Mouse (Mus musculus) erythroblast, adult 5-6 weeks (primary cell): ENCODE measurements around the gene Ginm1. TPM values are rescaled to one million over a fixed set of nuclear protein-coding genes. Genes with fewer than 3 reads are reported as not detected.
A peak's percentile ranks its signal among the peaks of the same experiment; 100 is the strongest.

Experiments
- ATAC-seq: replicated peaks from 2 replicates; pipeline ENCODE4 v1.8.0; 2016; ENCODE audit warnings: moderate number of reproducible peaks, mild to moderate bottlenecking, moderate TSS enrichment, inconsistent platforms; ENCODE audit not compliant: poor library complexity, low FRiP score, severe bottlenecking
- total RNA-seq, 2 experiments: library from RNA; stranded (forward) in 1 of 2; stranded (reverse) in 1 of 2; fragments of 150-400 nt in 1 of 2; fragments of 200-764, 138-1000 nt in 1 of 2; gene quantifications; 2 replicates each; pipeline versions ENCODE4 v1.2.3 to v1.2.4; 2015 to 2017; ENCODE audit warnings: low replicate concordance in 2 of 2

The Ginm1 gene
- total RNA-seq, 2 experiments from 2014 or later = 31.5 to 32.7 TPM

GRCm38 (mm10) chr10:7726501-7726812 lies 66.2 kb downstream of the Ginm1 start:
- ATAC-seq = no peak

- ATAC-seq = peak; percentile 97
Observed at GRCm38 (mm10) chr10:7725751-7726500, 66.7 kb downstream of the Ginm1 start, which contains the start of gene Katna1. Katna1 (plus strand) TSS chr10:7726000.

Other genes with a start within 250 kb of the Ginm1 start
- gene Lrp11, start 203.0 kb downstream of the Ginm1 start, total RNA-seq (2015; ENCODE audit: low replicate concordance) = 4.0 TPM in 1 of 2 replicates, not detected in the other
- not detected in 2 replicates for gene Lrp11, start 203.0 kb downstream of the Ginm1 start, total RNA-seq (2017; ENCODE audit: low replicate concordance)
- 3.6 and 23.8 TPM in 2 replicates for gene Nup43, start 125.3 kb downstream of the Ginm1 start, total RNA-seq (2015; ENCODE audit: low replicate concordance)
- gene Nup43, start 125.3 kb downstream of the Ginm1 start, total RNA-seq (2017; ENCODE audit: low replicate concordance) = 5.4 and 7.2 TPM in 2 replicates
- 22.7 and 30.5 TPM in 2 replicates for gene Pcmt1, start 111.7 kb downstream of the Ginm1 start, total RNA-seq (2015; ENCODE audit: low replicate concordance)
- gene Pcmt1, start 111.7 kb downstream of the Ginm1 start, total RNA-seq (2017; ENCODE audit: low replicate concordance) = 33.7 and 42.5 TPM in 2 replicates
- 6.9 and 8.5 TPM in 2 replicates for gene Lats1, start 111.6 kb downstream of the Ginm1 start, total RNA-seq (2015; ENCODE audit: low replicate concordance)
- gene Lats1, start 111.6 kb downstream of the Ginm1 start, total RNA-seq (2017; ENCODE audit: low replicate concordance) = 5.2 and 6.5 TPM in 2 replicates
- 39.1 and 45.5 TPM in 2 replicates for gene Katna1, start 66.8 kb downstream of the Ginm1 start, total RNA-seq (2015; ENCODE audit: low replicate concordance)
- gene Katna1, start 66.8 kb downstream of the Ginm1 start, total RNA-seq (2017; ENCODE audit: low replicate concordance) = 29.6 and 32.5 TPM in 2 replicates
- gene Ppil4, start 67 bp upstream of the Ginm1 start, total RNA-seq (2015; ENCODE audit: low replicate concordance) = 46.3 and 50.2 TPM in 2 replicates
- 123 and 138 TPM in 2 replicates for gene Ppil4, start 67 bp upstream of the Ginm1 start, total RNA-seq (2017; ENCODE audit: low replicate concordance)
- 1.5 TPM in 1 of 2 replicates, not detected in the other for gene Zc3h12d, start 39.6 kb upstream of the Ginm1 start, total RNA-seq (2015; ENCODE audit: low replicate concordance)
- gene Zc3h12d, start 39.6 kb upstream of the Ginm1 start, total RNA-seq (2017; ENCODE audit: low replicate concordance) = 0.42 and 1.0 TPM in 2 replicates
- gene Tab2, start 163.4 kb upstream of the Ginm1 start, total RNA-seq (2015; ENCODE audit: low replicate concordance) = 106 and 110 TPM in 2 replicates
- gene Tab2, start 163.4 kb upstream of the Ginm1 start, total RNA-seq (2017; ENCODE audit: low replicate concordance) = 63.7 and 88.3 TPM in 2 replicates